Mouse (Mus musculus) intestine, postnatal 0 days (tissue): ENCODE data around the gene Hpcal4. TPM values are rescaled to one million over a fixed set of nuclear protein-coding genes. Genes with fewer than 3 reads are reported as not detected.
A peak's percentile ranks its signal among the peaks of the same experiment; 100 is the strongest.

Experiments
- ATAC-seq: fragments of 200-750 bp; cut with Nextera tagmentation; 2 replicates; pipeline ENCODE4 v1.8.0; 2017; ENCODE audit warnings: mild to moderate bottlenecking, moderate TSS enrichment, moderate library complexity
- H3K27ac ChIP-seq: fragments of 300-500 bp; sonication (generic); 2 replicates; pipeline ENCODE4 v1.5.1; 2014; ENCODE audit warnings: mild to moderate bottlenecking, low read depth, low read length, moderate library complexity
- H3K27me3 ChIP-seq: fragments of 300-500 bp; sonication (generic); replicated peaks from 2 replicates; pipeline ENCODE4 v1.6.1; 2014; ENCODE audit warnings: low read length, mixed read lengths; ENCODE audit not compliant: control insufficient read depth, insufficient read depth
- H3K36me3 ChIP-seq: fragments of 300-500 bp; sonication (generic); 2 replicates; pipeline ENCODE4 v1.6.1; 2014; ENCODE audit warnings: mild to moderate bottlenecking, moderate library complexity; ENCODE audit not compliant: control insufficient read depth, insufficient read depth
- H3K4me1 ChIP-seq: fragments of 300-500 bp; sonication (generic); replicated peaks from 2 replicates; pipeline ENCODE4 v1.6.1; 2014; ENCODE audit warnings: antibody characterized with exemption, low read length, mixed read lengths; ENCODE audit not compliant: control insufficient read depth, insufficient read depth
- H3K4me2 ChIP-seq: fragments of 300-500 bp; sonication (generic); replicated peaks from 2 replicates; pipeline ENCODE4 v1.6.1; 2014; ENCODE audit warnings: low read depth, mild to moderate bottlenecking, moderate library complexity
- H3K4me3 ChIP-seq: fragments of 300-500 bp; sonication (generic); 2 replicates; pipeline ENCODE4 v1.5.1; 2014; ENCODE audit warnings: low read depth, low read length
- H3K9ac ChIP-seq: fragments of 300-500 bp; sonication (generic); 2 replicates; pipeline ENCODE4 v1.6.1; 2014; ENCODE audit warnings: mild to moderate bottlenecking, low read depth, low read length
- H3K9me3 ChIP-seq: fragments of 300-500 bp; sonication (generic); 2 replicates; pipeline ENCODE4 v1.6.1; 2016; ENCODE audit warnings: mixed run types; ENCODE audit not compliant: control insufficient read depth
- CTCF ChIP-seq: sonication (generic); IDR thresholded peaks from 2 replicates; pipeline ENCODE4 v1.5.1; 2016; ENCODE audit warnings: low read depth, mild to moderate bottlenecking, control low read depth, antibody characterized with exemption, moderate library complexity
- WGBS: fragments of 180-500 bp; shearing (Covaris S2); extraction: QIAGEN DNeasy Blood & Tissue Kit; methylation state at CpG from one replicate; pipeline ENCODE4 v1.1.7; 2014; 5-methylcytosine and 5-hydroxymethylcytosine counted together
- polyA plus RNA-seq: library from polyadenylated mRNA; unstranded; fragments of >200 nt; fragmentation: Nextera tagmentation; extraction: Ambion mirVana; gene quantifications from 2 replicates; pipeline ENCODE4 v1.2.1, GENCODE M21; 2015

Gene Hpcal4
- polyA plus RNA-seq, 1 experiment from 2014 or later = 5.0 TPM

- peak; percentile 62 for TF ChIP-seq CTCF
- no peaks in the 10 kb centered on the region for H3K36me3 ChIP-seq
- no peak for ATAC-seq
- H3K27me3 ChIP-seq = no peaks in the 10 kb centered on the region
- no peak overlapping the region for H3K9ac ChIP-seq
- H3K9me3 ChIP-seq = no peaks in the 10 kb centered on the region
- H3K4me3 ChIP-seq = no peak overlapping the region
- H3K4me2 ChIP-seq = no peak overlapping the region
- WGBS = 54% methylated on average over 3 of the region's 3 CpGs
- no peak overlapping the region for H3K27ac ChIP-seq
- H3K4me1 ChIP-seq = no peaks in the 10 kb centered on the region
Measured at GRCm38 (mm10) chr4:123223309-123223708, 40.3 kb downstream of the Hpcal4 start.

GRCm38 (mm10) chr4:123225718-123226403 lies 42.8 kb downstream of the Hpcal4 start:
- WGBS = 50% methylated on average over 10 of the region's 10 CpGs
- TF ChIP-seq CTCF = no peak
- Histone ChIP-seq H3K27ac (no peak overlapping the region), H3K9me3 (no peaks in the 10 kb centered on the region), H3K4me3 (no peak overlapping the region), H3K27me3 (no peaks in the 10 kb centered on the region), H3K36me3 (no peaks in the 10 kb centered on the region), H3K4me2 (no peak overlapping the region), H3K4me1 (0 out of 2 replicates have a peak, but pooled peaks cover 4% of the 10 kb centered on the region), H3K9ac (no peak overlapping the region)
- ATAC-seq = 0 out of 2 replicates have a peak, but pooled peaks have one; percentile 26

- Histone ChIP-seq H3K9me3 (no peaks in the 10 kb centered on the region), H3K36me3 (no peaks in the 10 kb centered on the region), H3K4me3 (no peak overlapping the region), H3K4me1 (0 out of 2 replicates have a peak, but pooled peaks cover 4% of the 10 kb centered on the region), H3K9ac (no peak overlapping the region), H3K27me3 (no peaks in the 10 kb centered on the region), H3K4me2 (no peak overlapping the region), H3K27ac (no peak overlapping the region)
- TF ChIP-seq CTCF = no peak
- no peak; the same call in 1 of the 2 replicates for ATAC-seq
- 44% methylated on average over 4 of the region's 4 CpGs for WGBS
Measured at GRCm38 (mm10) chr4:123227707-123228106, 44.7 kb downstream of the Hpcal4 start.

- Histone ChIP-seq H3K4me2 (no peak overlapping the region), H3K9me3 (no peaks in the 10 kb centered on the region), H3K4me3 (no peak overlapping the region), H3K4me1 (0 out of 2 replicates have a peak, but pooled peaks cover 4% of the 10 kb centered on the region), H3K27ac (no peak overlapping the region), H3K36me3 (no peaks in the 10 kb centered on the region), H3K27me3 (peaks cover 2% of the 10 kb centered on the region; the same call in 1 of the 2 replicates), H3K9ac (no peak overlapping the region)
- WGBS = 55% methylated on average over 2 of the region's 2 CpGs
- ATAC-seq = no peak
- no peak for TF ChIP-seq CTCF
Measured at GRCm38 (mm10) chr4:123228270-123228669, 45.2 kb downstream of the Hpcal4 start.

GRCm38 (mm10) chr4:123229166-123229565 lies 46.1 kb downstream of the Hpcal4 start:
- no peak overlapping the region for H3K9ac ChIP-seq
- no peak for TF ChIP-seq CTCF
- H3K4me2 ChIP-seq = no peak overlapping the region
- 31% methylated on average over 11 of the region's 11 CpGs for WGBS
- no peak overlapping the region for H3K27ac ChIP-seq
- H3K4me3 ChIP-seq = no peak overlapping the region
- ATAC-seq = 0 out of 2 replicates have a peak, but pooled peaks have one; percentile 19
- 0 out of 2 replicates have a peak, but pooled peaks cover 4% of the 10 kb centered on the region for H3K4me1 ChIP-seq
- peaks cover 8% of the 10 kb centered on the region; the same call in 1 of the 2 replicates for H3K27me3 ChIP-seq
- H3K9me3 ChIP-seq = no peaks in the 10 kb centered on the region
- no peaks in the 10 kb centered on the region for H3K36me3 ChIP-seq

GRCm38 (mm10) chr4:123232841-123233240 lies 49.8 kb downstream of the Hpcal4 start:
- 56% methylated on average over 3 of the region's 3 CpGs for WGBS
- no peak for ATAC-seq
- H3K27ac ChIP-seq = no peak overlapping the region
- 0 out of 2 replicates have a peak, but pooled peaks cover 4% of the 10 kb centered on the region for H3K4me1 ChIP-seq
- H3K36me3 ChIP-seq = no peaks in the 10 kb centered on the region
- no peak overlapping the region for H3K4me2 ChIP-seq
- H3K9me3 ChIP-seq = no peaks in the 10 kb centered on the region
- TF ChIP-seq CTCF = no peak
- no peak overlapping the region for H3K9ac ChIP-seq
- no peak overlapping the region for H3K4me3 ChIP-seq
- H3K27me3 ChIP-seq = peaks cover 16% of the 10 kb centered on the region; the same call in 1 of the 2 replicates
